Mouse (Mus musculus) heart, adult 9 months (tissue): ENCODE data around the gene Ccdc116.

ENCODE experiments used
- DNase-seq, 2 experiments: peaks; one replicate each; pipeline ENCODE4 v3.0.0; 2022; ENCODE audit warnings: low spot score in 2 of 2

Ccdc116 gene

DNA sequence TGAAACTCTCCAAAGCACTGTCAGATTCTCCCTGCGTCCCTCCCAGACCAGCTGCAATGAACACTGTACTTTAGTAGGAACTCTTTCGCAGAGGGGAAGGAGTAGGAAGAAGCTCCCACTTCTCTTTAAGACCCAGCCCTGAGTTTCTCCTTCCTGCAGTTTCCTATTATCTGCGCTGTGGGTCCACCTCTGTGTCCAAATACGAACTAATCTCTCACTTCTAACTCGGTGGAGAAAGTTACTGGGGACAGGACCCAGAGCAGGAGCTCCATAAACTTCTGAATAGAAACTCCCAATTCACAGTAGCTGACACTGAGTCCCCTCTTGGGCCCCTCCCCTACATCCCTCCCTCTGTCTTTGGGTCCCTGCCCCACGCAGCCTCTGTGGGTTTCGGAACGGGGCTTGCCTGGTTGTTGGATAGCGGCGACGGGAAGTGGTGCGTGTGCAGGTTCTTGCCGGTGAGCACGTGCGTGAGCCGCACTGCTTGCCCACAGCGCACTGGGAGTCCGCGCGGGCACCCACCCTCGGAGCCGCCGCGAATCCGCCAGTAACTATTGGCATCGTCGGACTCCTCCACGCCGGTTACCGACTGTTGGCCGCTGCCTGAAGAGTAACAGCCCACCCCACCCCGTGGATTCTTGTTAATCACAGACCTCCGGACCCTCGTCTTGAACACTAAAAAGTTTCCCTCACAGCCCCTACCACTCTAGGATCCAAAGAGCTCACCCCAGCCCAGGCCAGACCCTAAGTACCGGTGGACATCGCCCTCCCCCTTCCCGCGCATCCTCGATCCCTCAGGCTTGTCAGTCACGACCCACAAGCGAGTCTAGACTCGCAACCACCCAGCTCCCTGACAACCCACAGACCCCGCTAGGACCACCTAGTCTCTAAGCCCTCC is 15.6 kb downstream of the Ccdc116 start:
- DNase-seq = peak in 1 of 2 experiments; percentile 10

- peak in 1 of 2 experiments; percentile 24 for DNase-seq
Measured at GRCm38 (mm10) chr16:17127292-17127691, 19.7 kb downstream of the Ccdc116 start.

GRCm38 (mm10) chr16:17124871-17125520 is 22.0 kb downstream of the Ccdc116 start, which contains the start of gene 2610318N02Rik:
Gene 2610318N02Rik (minus strand): TSS chr16:17125167.
- peak; percentile 32 to 43 for DNase-seq

GRCm38 (mm10) chr16:17124119-17124870 is 22.7 kb downstream of the Ccdc116 start:
- no peak for DNase-seq

GRCm38 (mm10) chr16:17121569-17121968 is 25.5 kb downstream of the Ccdc116 start:
- DNase-seq = no peak

DNA sequence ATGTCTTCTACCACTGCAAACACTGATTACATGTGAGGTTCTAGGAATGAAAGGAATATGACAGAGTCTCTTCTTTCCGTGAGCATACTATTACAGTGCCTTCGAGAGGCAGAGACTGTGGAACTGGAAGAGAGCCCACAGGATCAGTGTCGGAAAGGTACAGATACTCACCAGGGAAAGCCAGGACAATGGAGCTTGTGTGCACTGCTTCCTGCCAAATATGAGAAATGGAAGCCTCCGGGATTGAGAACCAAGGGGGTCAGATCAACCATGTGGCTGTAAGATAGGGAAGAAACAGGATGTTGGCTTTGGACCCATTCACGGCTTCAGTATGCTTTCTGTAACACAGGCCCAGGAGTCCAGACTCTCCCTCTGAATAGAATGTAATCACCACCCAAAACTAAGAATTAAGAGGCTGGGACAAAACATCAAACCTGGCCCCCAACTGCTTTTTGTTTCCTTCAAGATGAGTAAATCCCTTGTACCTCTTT is 29.7 kb downstream of the Ccdc116 start:
- no peak for DNase-seq

- DNase-seq = peak; percentile 73 to 74
Measured at GRCm38 (mm10) chr16:17110771-17111743, 36.0 kb downstream of the Ccdc116 start, which contains the start of gene Ppil2. Gene Ppil2 (minus strand): TSS chr16:17111257.

GRCm38 (mm10) chr16:17104600-17104999 is 42.4 kb downstream of the Ccdc116 start:
- DNase-seq = no peak

- no peak for DNase-seq
Measured at GRCm38 (mm10) chr16:17102630-17103220, 44.3 kb downstream of the Ccdc116 start.

- no peak for DNase-seq
Measured at GRCm38 (mm10) chr16:17096938-17097337, 50.1 kb downstream of the Ccdc116 start.
